Mouse (Mus musculus) cerebellum, postnatal 4 days (tissue): ENCODE measurements around the gene Fnip1.

Source experiments
- DNase-seq, 2 experiments: peaks; one replicate each; pipeline ENCODE4 v3.0.0; 2022; ENCODE audit warnings: low spot score in 2 of 2, mixed read lengths in 1 of 2

The Fnip1 gene

GRCm38 (mm10) chr11:54542414-54542813, 104.4 kb downstream of the Fnip1 start:
- DNase-seq = no peak

- no peak for DNase-seq
These were observed 117.0 kb downstream of the Fnip1 start for GRCm38 (mm10) chr11:54554970-54555369.

GRCm38 (mm10) chr11:54562761-54563160, 124.8 kb downstream of the Fnip1 start:
- DNase-seq = no peak
